Mouse (Mus musculus) adrenal gland, postnatal 25 days (tissue): ENCODE results near the gene Fam83b. TPM values are rescaled to one million over a fixed set of nuclear protein-coding genes. Genes with fewer than 3 reads are reported as not detected.

ENCODE experiments used
- DNase-seq: peaks from one replicate; pipeline ENCODE4 v3.0.0; 2021; ENCODE audit warnings: mixed read lengths
- long read RNA-seq: library from polyadenylated mRNA; stranded (forward); transcript quantifications from one replicate; pipeline ENCODE4 v2.0.0, GENCODE M21; 2021
- total RNA-seq: library from RNA; stranded (reverse); gene quantifications from 2 replicates; pipeline ENCODE4 v1.2.3, GENCODE M21; 2021

The Fam83b gene
- total RNA-seq = 0.43 and 0.71 TPM in 2 replicates
- long read RNA-seq = 0 reads

- DNase-seq = peak; percentile 41
Measured at GRCm38 (mm10) chr9:76566515-76567280, at the start of gene Fam83b. TSS of gene Fam83b (minus strand) at chr9:76567116.

DNA sequence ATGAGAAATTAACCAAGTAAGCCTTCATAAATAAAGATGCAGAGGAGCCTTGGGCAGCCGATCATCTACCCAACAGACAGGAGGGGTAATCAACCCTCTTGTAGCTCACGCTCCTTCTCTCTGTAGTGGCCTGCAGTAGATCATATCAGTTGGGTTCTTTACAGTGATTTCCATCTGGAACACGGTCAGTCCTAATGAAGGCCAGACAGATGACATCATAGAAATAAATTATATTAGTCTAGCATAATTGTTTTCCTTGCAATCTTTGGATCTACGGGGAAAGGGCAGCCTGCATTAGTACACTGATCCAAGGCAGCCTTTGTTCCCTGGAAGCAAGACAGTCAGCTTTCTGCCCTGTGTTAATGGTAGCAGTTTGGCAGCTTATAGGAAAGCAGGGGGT, 47.2 kb upstream of the Fam83b start:
- no peak for DNase-seq

- DNase-seq = no peak
Measured at GRCm38 (mm10) chr9:76603744-76604143, 36.8 kb upstream of the Fam83b start.

DNA sequence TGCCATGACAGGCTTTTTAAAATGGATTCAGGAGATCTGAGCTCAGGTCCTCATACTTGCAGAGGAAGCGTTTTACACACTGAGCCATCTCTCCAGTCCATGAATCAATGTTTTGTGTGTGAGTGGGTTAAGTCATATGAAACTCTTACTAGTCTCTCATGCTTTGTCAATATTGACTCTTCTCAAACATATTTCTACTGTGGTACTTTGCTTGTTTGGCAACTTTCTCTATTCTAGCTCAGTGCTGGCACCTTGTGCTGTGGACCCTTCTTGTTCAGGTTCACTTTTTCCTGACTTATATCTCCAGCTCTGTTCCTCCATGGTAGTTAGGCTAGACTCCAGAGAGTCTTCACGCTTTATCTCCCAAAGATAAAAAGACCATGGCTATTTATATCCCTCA, 36.0 kb upstream of the Fam83b start:
- no peak for DNase-seq

GRCm38 (mm10) chr9:76597395-76597794, 30.5 kb upstream of the Fam83b start:
- DNase-seq = no peak

- DNase-seq = no peak
Measured at GRCm38 (mm10) chr9:76593841-76594240, 26.9 kb upstream of the Fam83b start.

GRCm38 (mm10) chr9:76583943-76584342, 17.0 kb upstream of the Fam83b start:
- DNase-seq = no peak

GRCm38 (mm10) chr9:76581966-76582365, 15.1 kb upstream of the Fam83b start:
- DNase-seq = no peak

GRCm38 (mm10) chr9:76567281-76567655, 352 bp upstream of the Fam83b start:
- DNase-seq = no peak

- no peak for DNase-seq
Measured at GRCm38 (mm10) chr9:76565656-76566055, 1.3 kb downstream of the Fam83b start.

- no peak for DNase-seq
Measured at GRCm38 (mm10) chr9:76564071-76564470, 2.8 kb downstream of the Fam83b start.

DNA sequence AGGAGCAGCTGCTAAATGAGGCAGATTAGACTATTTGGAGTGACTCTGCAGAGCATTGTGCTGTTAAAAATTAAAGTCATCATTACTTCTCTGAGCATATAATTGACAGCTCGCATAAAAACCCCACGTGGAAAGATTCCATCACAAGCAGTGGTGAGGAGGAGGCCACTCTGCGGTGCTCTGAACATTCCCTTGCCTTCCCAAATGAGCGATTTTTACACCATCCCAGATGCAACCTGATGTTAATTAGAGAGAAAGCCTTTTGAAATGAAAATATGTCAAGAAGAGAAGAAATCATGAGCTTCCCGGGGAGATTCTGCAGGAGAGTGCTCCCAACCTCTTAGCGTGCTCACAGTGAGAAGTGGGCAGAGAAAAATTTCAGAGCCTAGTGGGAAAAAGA, 4.1 kb downstream of the Fam83b start:
- DNase-seq = no peak

DNA sequence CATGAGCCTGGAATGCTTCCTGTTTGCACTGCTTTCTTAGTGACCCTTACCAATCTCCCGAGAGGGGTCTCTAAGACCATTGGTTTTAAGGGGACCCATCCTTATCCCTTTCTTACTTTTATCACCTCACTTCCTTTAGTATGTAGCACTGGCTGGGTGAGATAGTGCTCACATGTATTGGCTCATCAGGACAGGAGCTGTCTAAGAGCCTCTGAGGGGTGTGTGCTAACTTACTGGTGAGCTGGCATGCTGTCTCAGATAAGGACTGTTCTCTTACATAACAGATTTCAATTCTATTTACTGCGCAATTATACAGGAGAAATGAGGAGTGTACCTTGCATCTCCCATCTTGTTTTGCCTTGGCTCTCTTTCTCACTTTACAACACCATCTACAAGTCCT, 7.7 kb downstream of the Fam83b start:
- no peak for DNase-seq

DNA sequence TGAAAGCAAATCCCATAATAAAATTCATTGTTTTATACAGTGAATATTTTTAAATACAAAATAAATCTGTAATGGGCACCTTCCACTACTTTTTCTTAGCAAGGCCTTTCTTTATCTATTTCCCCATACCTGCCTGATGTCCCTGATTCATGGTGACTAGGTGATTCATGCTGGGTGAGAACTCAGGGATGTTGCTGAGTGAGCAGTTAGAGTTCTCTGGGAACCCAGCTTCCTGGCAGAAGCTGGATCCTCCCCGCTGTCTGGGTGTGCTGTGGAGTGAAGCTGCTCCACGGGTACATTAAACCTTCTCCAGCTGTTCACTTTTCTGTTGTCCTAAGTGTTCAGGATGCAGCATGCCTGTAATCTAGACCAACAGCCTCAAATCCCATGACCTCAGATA, 13.2 kb downstream of the Fam83b start:
- no peak for DNase-seq

DNA sequence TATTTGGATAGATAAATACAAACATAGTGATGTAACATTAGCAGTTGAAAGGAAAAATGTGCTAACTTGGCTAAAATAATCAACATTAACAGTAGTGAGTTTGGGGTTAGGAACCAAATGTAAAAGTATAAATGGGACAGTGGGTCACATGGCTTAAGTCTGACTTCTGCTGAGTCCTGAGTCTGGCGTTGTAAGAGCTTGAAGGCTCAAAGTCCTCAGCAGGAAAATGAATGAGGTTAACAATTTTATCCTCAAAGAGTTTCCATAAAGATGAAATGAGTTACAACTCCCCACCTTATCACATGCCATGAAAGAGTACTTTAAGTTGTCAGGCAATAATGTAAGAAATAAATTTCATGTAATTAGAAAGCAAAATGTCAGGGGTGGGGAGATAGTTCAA, 13.8 kb downstream of the Fam83b start:
- no peak for DNase-seq

DNA sequence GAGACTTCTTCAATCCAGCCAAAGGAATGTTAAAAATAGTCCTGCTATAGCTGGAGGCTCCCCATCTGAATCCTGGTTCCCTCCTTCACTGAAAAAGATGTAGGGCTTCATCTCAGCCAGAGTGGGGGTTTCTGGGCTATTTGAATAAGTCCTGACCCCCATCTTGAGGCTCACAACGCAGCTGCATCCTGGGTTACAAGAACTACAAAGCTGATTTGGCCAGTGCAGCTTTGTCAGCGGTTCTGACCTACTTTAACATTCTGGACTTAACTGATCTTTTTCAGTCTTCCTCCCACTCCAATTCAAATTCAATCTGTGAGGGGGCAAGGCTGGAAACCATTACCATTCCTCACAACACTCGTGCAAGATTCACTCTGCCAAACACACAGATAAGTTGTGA, 20.2 kb downstream of the Fam83b start:
- DNase-seq = no peak

DNA sequence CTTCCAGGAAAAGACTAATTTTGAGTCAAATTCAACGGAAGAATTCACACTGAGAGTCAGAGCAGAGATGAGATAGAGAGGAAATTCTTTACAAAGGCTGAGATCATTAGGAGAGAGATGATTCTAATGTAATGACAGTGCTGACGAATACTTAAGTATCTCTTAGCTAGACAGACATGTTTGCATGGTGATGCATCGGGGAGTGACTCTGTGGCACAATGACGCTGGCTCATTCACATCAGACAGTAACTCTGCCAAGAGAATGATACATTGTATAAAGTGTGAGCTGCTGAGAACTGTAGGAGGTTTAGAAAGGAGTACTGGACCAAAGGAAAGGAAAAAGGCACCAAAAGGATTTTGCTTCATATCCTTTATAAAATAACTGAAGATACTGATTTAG, 26.2 kb downstream of the Fam83b start:
- DNase-seq = no peak

- no peak for DNase-seq
Measured at GRCm38 (mm10) chr9:76539953-76540621, 26.8 kb downstream of the Fam83b start.

DNA sequence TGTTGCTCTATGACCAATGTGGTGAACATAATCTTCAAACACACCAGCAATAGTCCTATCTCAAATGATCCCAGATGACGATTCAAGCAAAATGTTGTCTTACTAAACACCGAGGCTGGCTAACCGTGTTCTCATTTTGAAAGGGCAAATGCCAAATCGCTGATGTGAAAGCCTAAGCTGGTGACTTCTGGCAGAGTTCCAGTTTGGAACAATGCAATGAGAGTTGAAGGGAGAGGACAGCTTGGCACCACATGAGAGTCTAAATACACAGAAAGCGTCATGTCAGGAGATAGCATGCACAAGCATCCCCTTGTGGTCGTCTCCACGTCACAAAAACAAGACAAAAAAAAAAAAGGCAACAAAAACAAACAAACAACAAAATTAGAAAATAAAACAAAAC, 27.6 kb downstream of the Fam83b start:
- DNase-seq = no peak

DNA sequence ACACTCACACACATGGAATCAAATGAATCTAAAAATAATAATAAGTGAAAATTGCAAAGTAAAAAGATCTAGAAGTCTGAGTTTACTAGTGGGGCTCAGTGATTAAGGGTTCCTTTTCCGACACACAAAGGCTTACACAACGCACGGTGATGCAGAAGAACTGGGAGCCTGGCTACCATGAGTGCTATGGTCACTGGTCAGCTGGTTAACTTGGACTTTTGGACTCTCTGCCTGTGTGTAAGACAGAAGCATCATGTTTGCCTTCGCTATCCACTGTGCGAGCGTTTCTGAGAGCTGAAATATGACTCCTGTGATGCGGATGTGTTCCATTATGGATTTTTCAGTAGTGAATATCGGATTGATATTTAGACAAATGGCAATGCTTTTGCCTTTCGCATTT, 30.9 kb downstream of the Fam83b start:
- DNase-seq = no peak

DNA sequence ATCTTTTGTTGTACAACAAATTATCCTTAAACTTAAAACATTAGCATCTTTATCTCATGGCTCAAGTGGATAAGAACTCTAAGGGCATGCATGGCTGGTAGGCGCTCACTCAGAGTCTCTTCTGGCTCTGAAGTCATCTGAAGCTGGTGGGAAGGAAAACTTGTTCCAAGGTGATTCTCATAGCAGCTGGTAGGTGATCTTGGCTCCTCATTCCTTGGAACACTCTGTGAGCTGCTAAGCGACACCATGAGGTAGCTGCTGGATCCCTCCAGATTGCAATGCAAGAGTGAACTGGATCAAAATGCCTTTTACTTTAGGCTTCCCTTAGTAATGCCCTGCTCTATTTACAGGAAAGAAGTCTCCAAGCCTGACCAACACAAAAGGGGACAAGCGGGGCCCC, 34.5 kb downstream of the Fam83b start:
- DNase-seq = no peak

DNA sequence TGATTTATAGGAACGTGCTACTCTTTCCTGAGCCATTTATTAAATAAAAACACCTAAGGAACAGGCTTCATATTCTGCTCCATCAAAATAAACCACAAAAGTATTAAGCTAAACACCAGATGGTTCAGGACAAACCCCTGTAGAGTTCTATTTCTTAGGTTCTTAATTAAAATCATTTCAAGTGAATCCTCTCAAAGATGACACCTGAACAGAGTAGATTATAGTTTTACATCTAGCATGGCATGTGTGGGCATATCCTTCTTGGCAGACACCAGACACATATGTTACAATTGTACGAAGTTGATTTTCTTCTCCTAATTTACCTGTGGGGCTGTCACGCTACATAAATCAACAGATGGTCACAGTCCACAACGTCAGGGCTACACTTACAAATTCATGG, 35.5 kb downstream of the Fam83b start:
- no peak for DNase-seq

DNA sequence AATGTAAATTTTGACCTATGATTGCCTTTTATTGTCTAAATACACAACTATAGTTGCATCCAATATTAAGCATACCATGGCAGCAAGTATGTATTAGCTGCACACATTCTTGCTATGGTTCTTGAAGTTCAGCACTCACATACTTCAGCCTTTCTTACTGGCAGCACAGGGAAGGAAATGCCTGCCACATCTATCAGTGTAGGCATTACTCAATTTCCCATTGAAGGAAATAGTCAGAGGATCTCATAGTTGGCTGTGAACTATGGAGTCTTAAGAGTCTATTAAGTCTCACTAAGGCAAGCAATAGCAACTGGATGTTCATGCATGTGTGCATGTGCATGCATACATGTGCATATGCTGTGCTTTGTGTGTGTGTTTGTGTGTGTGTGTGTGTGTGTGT, 41.3 kb downstream of the Fam83b start:
- no peak for DNase-seq

DNA sequence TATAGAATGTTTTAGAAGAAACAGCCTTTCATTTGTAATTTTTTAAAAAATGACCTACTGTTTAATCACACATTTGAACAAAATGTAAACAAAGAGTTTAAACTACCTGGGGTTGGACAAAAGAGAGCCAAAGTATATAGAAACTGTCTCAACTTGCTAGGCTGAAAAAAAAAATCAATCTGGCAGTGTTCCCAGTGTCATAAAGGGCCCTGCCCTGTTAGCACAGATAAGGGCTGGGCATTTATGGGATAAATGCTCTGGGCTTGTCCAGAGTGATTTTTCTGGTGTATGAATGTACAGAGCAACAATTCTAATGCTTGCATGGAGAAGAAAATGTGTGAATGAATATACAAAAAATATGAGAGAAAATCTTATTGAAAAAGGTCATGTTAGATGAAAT, 43.8 kb downstream of the Fam83b start:
- DNase-seq = no peak
